Mouse (Mus musculus) gastrocnemius, adult 18-20 months (tissue): Measurements from ENCODE around the gene Olfr775. TPM values are rescaled to one million over a fixed set of nuclear protein-coding genes. Genes with fewer than 3 reads are reported as not detected.

Experiments
- DNase-seq: peaks from one replicate; pipeline ENCODE4 v3.0.0; 2021; ENCODE audit warnings: low spot score
- long read RNA-seq, 2 experiments: library from polyadenylated mRNA; stranded (forward); transcript quantifications; one replicate each; pipeline ENCODE4 v2.0.0; 2021
- total RNA-seq, 2 experiments: library from RNA; stranded (reverse); gene quantifications; 2 replicates each; pipeline ENCODE4 v1.2.3; 2021

Gene Olfr775
- not detected for total RNA-seq
- long read RNA-seq, experiment 1 = 0 reads
- long read RNA-seq, experiment 2 = 0 reads

DNA sequence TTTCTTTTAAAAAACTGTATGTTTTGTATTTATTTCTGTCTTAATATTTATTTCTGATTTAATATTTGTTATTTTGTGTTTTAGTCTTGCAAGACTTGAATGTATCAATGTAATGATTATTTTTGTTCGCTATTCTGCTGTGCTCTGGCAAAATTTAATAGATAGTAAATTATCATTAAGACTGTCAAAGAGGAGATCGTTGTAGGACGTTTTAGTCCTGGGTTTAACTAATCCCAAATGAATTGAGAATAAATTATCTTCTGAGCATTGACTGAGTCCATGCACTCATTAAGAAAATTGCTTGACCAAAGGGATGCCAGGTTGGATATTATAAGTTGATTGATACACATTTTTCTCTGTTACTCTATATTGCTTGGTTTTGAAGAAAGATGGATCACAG is at the start of gene Olfr775:
Gene Olfr775, plus strand, starts transcription at position 301 of the 400 bp plus-strand sequence.
- DNase-seq = no peak

- DNase-seq = no peak
Observed at GRCm38 (mm10) chr10:129230737-129231136, 17.5 kb upstream of the Olfr775 start.

DNA sequence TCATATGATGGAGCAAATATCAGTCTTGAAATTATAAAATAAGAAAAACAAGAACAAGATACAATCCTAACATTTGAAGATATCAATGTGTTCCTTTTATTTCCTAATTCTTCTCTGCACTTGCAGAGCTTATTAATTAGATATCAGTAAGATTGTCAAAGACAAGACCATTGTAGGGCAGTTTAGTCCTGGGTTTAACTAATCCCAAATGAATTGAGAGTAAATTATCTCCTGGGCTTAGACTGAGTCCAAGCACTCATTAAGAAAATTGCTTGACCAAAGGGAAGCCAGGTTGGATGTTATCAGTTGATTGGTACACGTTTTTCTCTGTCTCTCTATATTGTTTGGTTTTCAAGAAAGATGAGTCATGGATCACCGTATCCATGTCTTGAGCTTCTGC is 12.3 kb upstream of the Olfr775 start, which contains the start of gene Olfr774:
Gene Olfr774, plus strand, starts transcription at position 301 of the 400 bp plus-strand sequence.
- DNase-seq = no peak

- DNase-seq = no peak
Observed at GRCm38 (mm10) chr10:129258827-129259226, 10.6 kb downstream of the Olfr775 start, which contains the start of gene Olfr776. Olfr776 (plus strand) TSS chr10:129259127.

- DNase-seq = no peak
Observed at GRCm38 (mm10) chr10:129271081-129271535, 22.9 kb downstream of the Olfr775 start, which contains the start of gene Olfr777. Olfr777 (minus strand) TSS chr10:129271485.

Other genes with a start within 250 kb of the Olfr775 start
- gene Olfr763, start 237.6 kb upstream of the Olfr775 start, total RNA-seq = not detected
- not detected for gene Olfr764-ps1, start 208.5 kb upstream of the Olfr775 start, total RNA-seq
- not detected for gene Olfr765, start 198.4 kb upstream of the Olfr775 start, total RNA-seq
- gene Olfr766-ps1, start 179.4 kb upstream of the Olfr775 start, total RNA-seq = not detected
- gene Olfr767, start 165.5 kb upstream of the Olfr775 start, total RNA-seq = not detected
- not detected for gene Olfr768, start 149.0 kb upstream of the Olfr775 start, total RNA-seq
- not detected for gene Olfr769, start 130.6 kb upstream of the Olfr775 start, total RNA-seq
- not detected for gene Olfr770, start 109.4 kb upstream of the Olfr775 start, total RNA-seq
- not detected for gene Olfr771, start 83.7 kb upstream of the Olfr775 start, total RNA-seq
- gene Olfr772, start 70.5 kb upstream of the Olfr775 start, total RNA-seq = not detected
- gene Olfr773, start 61.0 kb upstream of the Olfr775 start, total RNA-seq = not detected
- not detected for gene Olfr774, start 12.2 kb upstream of the Olfr775 start, total RNA-seq
- gene Olfr776, start 10.7 kb downstream of the Olfr775 start, total RNA-seq = not detected
- not detected for gene Olfr777, start 23.1 kb downstream of the Olfr775 start, total RNA-seq
- not detected for gene Olfr780, start 69.7 kb downstream of the Olfr775 start, total RNA-seq
- not detected for gene Olfr781, start 80.4 kb downstream of the Olfr775 start, total RNA-seq
- not detected for gene Olfr782, start 100.4 kb downstream of the Olfr775 start, total RNA-seq
- not detected for gene Olfr784, start 135.7 kb downstream of the Olfr775 start, total RNA-seq
- not detected for gene Olfr785, start 157.0 kb downstream of the Olfr775 start, total RNA-seq
- not detected for gene Olfr786, start 178.9 kb downstream of the Olfr775 start, total RNA-seq
- not detected for gene Olfr787, start 213.4 kb downstream of the Olfr775 start, total RNA-seq
- not detected for gene Olfr788, start 222.6 kb downstream of the Olfr775 start, total RNA-seq
- gene Olfr789, start 236.3 kb downstream of the Olfr775 start, total RNA-seq = not detected